Mouse (Mus musculus) heart, postnatal 0 days (tissue): Measurements from ENCODE around the gene Colgalt2.

Experiments
- CTCF ChIP-seq: IDR thresholded peaks from 2 replicates; pipeline ENCODE4 v1.5.1; 2016; ENCODE audit warnings: antibody characterized with exemption, control low read depth, low read depth
- EP300 ChIP-seq: IDR thresholded peaks from 2 replicates; pipeline ENCODE4 v1.6.1; 2016; ENCODE audit warnings: antibody characterized with exemption, low read depth

GRCm38 (mm10) chr1:152457596-152457995, 58.0 kb downstream of the Colgalt2 start:
- TF ChIP-seq CTCF (no peak), EP300 (no peak)
